Mouse (Mus musculus) intestine, postnatal 0 days (tissue): Measurements from ENCODE around the gene Sept5. TPM values are rescaled to one million over a fixed set of nuclear protein-coding genes. Genes with fewer than 3 reads are reported as not detected.

Experiments used
- ATAC-seq: fragments of 200-750 bp; cut with Nextera tagmentation; 2 replicates; pipeline ENCODE4 v1.8.0; 2017; ENCODE audit warnings: mild to moderate bottlenecking, moderate TSS enrichment, moderate library complexity
- H3K27ac ChIP-seq: fragments of 300-500 bp; sonication (generic); 2 replicates; pipeline ENCODE4 v1.5.1; 2014; ENCODE audit warnings: mild to moderate bottlenecking, low read depth, low read length, moderate library complexity
- H3K27me3 ChIP-seq: fragments of 300-500 bp; sonication (generic); replicated peaks from 2 replicates; pipeline ENCODE4 v1.6.1; 2014; ENCODE audit warnings: low read length, mixed read lengths; ENCODE audit not compliant: control insufficient read depth, insufficient read depth
- H3K36me3 ChIP-seq: fragments of 300-500 bp; sonication (generic); 2 replicates; pipeline ENCODE4 v1.6.1; 2014; ENCODE audit warnings: mild to moderate bottlenecking, moderate library complexity; ENCODE audit not compliant: control insufficient read depth, insufficient read depth
- H3K4me1 ChIP-seq: fragments of 300-500 bp; sonication (generic); replicated peaks from 2 replicates; pipeline ENCODE4 v1.6.1; 2014; ENCODE audit warnings: antibody characterized with exemption, low read length, mixed read lengths; ENCODE audit not compliant: control insufficient read depth, insufficient read depth
- H3K4me2 ChIP-seq: fragments of 300-500 bp; sonication (generic); replicated peaks from 2 replicates; pipeline ENCODE4 v1.6.1; 2014; ENCODE audit warnings: low read depth, mild to moderate bottlenecking, moderate library complexity
- H3K4me3 ChIP-seq: fragments of 300-500 bp; sonication (generic); 2 replicates; pipeline ENCODE4 v1.5.1; 2014; ENCODE audit warnings: low read depth, low read length
- H3K9ac ChIP-seq: fragments of 300-500 bp; sonication (generic); 2 replicates; pipeline ENCODE4 v1.6.1; 2014; ENCODE audit warnings: mild to moderate bottlenecking, low read depth, low read length
- H3K9me3 ChIP-seq: fragments of 300-500 bp; sonication (generic); 2 replicates; pipeline ENCODE4 v1.6.1; 2016; ENCODE audit warnings: mixed run types; ENCODE audit not compliant: control insufficient read depth
- CTCF ChIP-seq: sonication (generic); IDR thresholded peaks from 2 replicates; pipeline ENCODE4 v1.5.1; 2016; ENCODE audit warnings: low read depth, mild to moderate bottlenecking, control low read depth, antibody characterized with exemption, moderate library complexity
- WGBS: fragments of 180-500 bp; shearing (Covaris S2); extraction: QIAGEN DNeasy Blood & Tissue Kit; methylation state at CpG from one replicate; pipeline ENCODE4 v1.1.7; 2014; 5-methylcytosine and 5-hydroxymethylcytosine counted together
- polyA plus RNA-seq: library from polyadenylated mRNA; unstranded; fragments of >200 nt; fragmentation: Nextera tagmentation; extraction: Ambion mirVana; gene quantifications from 2 replicates; pipeline ENCODE4 v1.2.1, GENCODE M21; 2015

The Sept5 gene
- polyA plus RNA-seq, 1 experiment from 2014 or later, result 24.7 TPM

DNA sequence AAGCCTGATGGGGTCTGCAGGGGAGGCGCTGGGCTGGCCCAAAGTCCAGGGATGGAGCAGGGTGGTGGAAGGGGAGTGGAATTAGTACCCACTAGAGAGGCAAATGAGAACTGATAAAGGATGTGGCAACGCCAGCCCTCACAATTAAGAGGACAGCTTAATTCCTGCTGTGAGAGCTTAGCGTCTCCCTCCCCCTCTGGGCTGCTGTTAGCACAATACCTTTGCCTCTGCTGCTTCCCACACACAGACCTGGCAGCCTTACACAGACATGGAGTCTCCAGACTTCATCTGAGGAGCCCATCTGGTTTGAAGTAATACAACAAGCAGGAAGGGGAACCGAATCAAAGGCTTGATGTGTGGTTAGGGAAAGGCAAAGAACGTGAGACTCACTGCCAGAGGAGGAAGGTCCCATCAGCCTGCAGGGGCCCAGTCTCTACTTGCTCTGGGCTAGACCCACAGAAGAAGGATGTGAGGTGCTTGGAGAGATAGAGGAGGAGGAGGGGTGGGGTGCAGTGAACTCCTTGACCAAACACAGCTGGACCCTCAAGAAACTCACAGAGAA, 52.1 kb downstream of the Sept5 start:
- Histone ChIP-seq H3K9me3 (no peaks in the 10 kb centered on the region), H3K27ac (no peak overlapping the region), H3K36me3 (no peaks in the 10 kb centered on the region; the same call in 1 of the 2 replicates), H3K27me3 (peaks cover 33% of the 10 kb centered on the region), H3K4me1 (0 out of 2 replicates have a peak, but pooled peaks cover 4% of the 10 kb centered on the region), H3K4me3 (no peak overlapping the region), H3K9ac (no peak overlapping the region), H3K4me2 (no peak overlapping the region)
- TF ChIP-seq CTCF, result no peak
- no peak for ATAC-seq
- WGBS, result 40% methylated on average over 5 of the region's 5 CpGs

DNA sequence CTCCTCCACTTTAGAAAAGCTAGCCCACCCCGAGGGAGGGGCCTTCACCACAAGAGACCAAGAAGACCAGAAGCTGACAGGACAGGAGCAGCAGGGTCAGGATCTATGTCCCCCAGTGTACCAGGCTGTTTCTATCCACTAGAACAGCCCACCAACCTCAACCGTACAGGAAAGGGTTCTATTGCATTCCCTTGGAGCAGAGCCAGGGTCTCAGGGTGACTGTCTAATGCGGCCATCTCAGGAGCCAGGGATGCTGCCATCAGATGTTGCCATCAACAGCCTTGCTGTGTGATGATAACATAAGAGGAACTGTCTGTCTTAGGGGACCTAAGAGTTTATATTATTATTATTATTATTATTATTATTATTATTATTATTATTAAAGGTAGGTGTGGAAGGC, 52.7 kb downstream of the Sept5 start:
- 50% methylated on average over 3 of the region's 3 CpGs for WGBS
- no peak overlapping the region for H3K27ac ChIP-seq
- no peak for ATAC-seq
- no peaks in the 10 kb centered on the region for H3K9me3 ChIP-seq
- no peak for TF ChIP-seq CTCF
- H3K27me3 ChIP-seq, result peaks cover 27% of the 10 kb centered on the region
- H3K4me2 ChIP-seq, result no peak overlapping the region
- H3K9ac ChIP-seq, result no peak overlapping the region
- no peak overlapping the region for H3K4me3 ChIP-seq
- no peaks in the 10 kb centered on the region; the same call in 1 of the 2 replicates for H3K36me3 ChIP-seq
- 0 out of 2 replicates have a peak, but pooled peaks cover 4% of the 10 kb centered on the region for H3K4me1 ChIP-seq

DNA sequence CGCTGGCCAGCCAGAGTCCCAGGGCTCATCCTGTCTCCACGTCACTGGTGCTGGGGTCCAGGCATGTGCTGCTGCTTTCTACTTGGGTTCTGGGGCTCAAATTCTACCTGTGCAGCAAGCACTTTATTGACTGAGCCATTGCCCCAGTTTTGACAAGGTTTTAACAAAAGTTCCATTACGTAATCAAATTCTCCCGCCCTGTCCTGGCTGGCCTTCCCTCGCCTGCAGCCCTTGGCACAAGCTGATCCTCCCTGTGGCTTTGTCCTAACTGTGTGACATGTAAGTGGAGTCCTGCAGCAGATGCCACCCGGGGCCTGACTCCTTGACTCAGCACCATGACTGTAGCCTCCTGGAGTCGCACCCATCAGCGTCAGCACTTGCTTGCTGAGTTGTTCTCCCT, 55.6 kb downstream of the Sept5 start:
- TF ChIP-seq CTCF, result no peak
- Histone ChIP-seq H3K27me3 (no peaks in the 10 kb centered on the region), H3K4me2 (no peak overlapping the region), H3K27ac (no peak overlapping the region), H3K36me3 (no peaks in the 10 kb centered on the region), H3K4me3 (no peak overlapping the region), H3K9me3 (no peaks in the 10 kb centered on the region), H3K4me1 (no peaks in the 10 kb centered on the region), H3K9ac (no peak overlapping the region)
- 67% methylated on average over 8 of the region's 8 CpGs for WGBS
- no peak for ATAC-seq

Other genes starting within 250 kb of the Sept5 start
- gene Txnrd2, start 203.6 kb downstream of the Sept5 start, polyA plus RNA-seq, result 24.8 and 25.0 TPM in 2 replicates
- 103 and 107 TPM in 2 replicates for gene Comt, start 203.1 kb downstream of the Sept5 start, polyA plus RNA-seq
- gene Gnb1l, start 131.2 kb downstream of the Sept5 start, polyA plus RNA-seq, result 11.0 and 12.6 TPM in 2 replicates
- 1.4 and 1.8 TPM in 2 replicates for gene Rtl10, start 131.1 kb downstream of the Sept5 start, polyA plus RNA-seq
- 0.93 and 1.0 TPM in 2 replicates for gene Tbx1, start 39.3 kb downstream of the Sept5 start, polyA plus RNA-seq
- gene Gp1bb, start 7.6 kb downstream of the Sept5 start, polyA plus RNA-seq, result 1.6 and 2.4 TPM in 2 replicates
- 0.34 and 1.4 TPM in 2 replicates for gene Gm49601, start 3.5 kb downstream of the Sept5 start, polyA plus RNA-seq
- 23.1 and 25.3 TPM in 2 replicates for gene Cldn5, start 146.9 kb upstream of the Sept5 start, polyA plus RNA-seq
- 50.1 and 52.3 TPM in 2 replicates for gene Ufd1, start 181.8 kb upstream of the Sept5 start, polyA plus RNA-seq
- 8.9 and 9.3 TPM in 2 replicates for gene Cdc45, start 182.0 kb upstream of the Sept5 start, polyA plus RNA-seq
- gene 2510002D24Rik, start 206.6 kb upstream of the Sept5 start, polyA plus RNA-seq, result 18.3 and 25.8 TPM in 2 replicates
- gene Gm28539, start 206.6 kb upstream of the Sept5 start, polyA plus RNA-seq, result not detected in 2 replicates
- 74.1 and 77.8 TPM in 2 replicates for gene Mrpl40, start 246.9 kb upstream of the Sept5 start, polyA plus RNA-seq
- gene Hira, start 247.1 kb upstream of the Sept5 start, polyA plus RNA-seq, result 6.9 and 8.3 TPM in 2 replicates